Mouse (Mus musculus): ENCODE results near the gene Cpvl. TPM values are rescaled to one million over a fixed set of nuclear protein-coding genes. Genes with fewer than 3 reads are reported as not detected.
A peak's percentile ranks its signal among the peaks of the same experiment; 100 is the strongest.

Gene Cpvl
- total and polyA plus RNA-seq, 3 experiments = not detected

- TF ChIP-seq CTCF (IDR thresholded peaks at IDR 0.05) = peak; percentile 93
- 0 out of 2 replicates have a peak, but pooled peaks have one; percentile 65 for TF ChIP-seq EP300 (IDR thresholded peaks at IDR 0.05; ENCODE audit: insufficient read depth, low read depth, low read length)
- TF ChIP-seq POLR2A (IDR thresholded peaks at IDR 0.05; ENCODE audit: insufficient read depth, low read depth, low read length) = no peak
- no peak overlapping the region for H3K27ac ChIP-seq
- no peak overlapping the region for H3K9ac ChIP-seq (ENCODE audit: low read depth, low read length)
- no peaks in the 10 kb centered on the region for H3K27me3 ChIP-seq (ENCODE audit: control insufficient read depth, insufficient read depth, low read length)
- peak; percentile 76 to 84 for DNase-seq
- no peaks in the 10 kb centered on the region for H3K36me3 ChIP-seq (ENCODE audit: control insufficient read depth, insufficient read depth, low read length)
- no peaks in the 10 kb centered on the region for H3K4me1 ChIP-seq (ENCODE audit: control insufficient read depth, insufficient read depth, low read length)
- 15% methylated on average over 7 of the region's 7 CpGs for WGBS
- intact Hi-C loops (cut with DNase I) = loop anchor here (1.0 to 5.0 kb wide), 4 partner anchors 86 to 270 kb away; no protein-coding TSS in a partner anchor
- no peaks in the 10 kb centered on the region for H3K79me2 ChIP-seq (replicated peaks; ENCODE audit: control insufficient read depth, insufficient read depth, low read length)
- no peak overlapping the region for H3K4me3 ChIP-seq
Measured at GRCm38 (mm10) chr6:53958321-53958720, 20.1 kb downstream of the Cpvl start.

GRCm38 (mm10) chr6:53956513-53956912, 22.0 kb downstream of the Cpvl start:
- no peak overlapping the region for H3K4me3 ChIP-seq
- no peaks in the 10 kb centered on the region for H3K79me2 ChIP-seq (replicated peaks; ENCODE audit: control insufficient read depth, insufficient read depth, low read length)
- H3K36me3 ChIP-seq (ENCODE audit: control insufficient read depth, insufficient read depth, low read length) = no peaks in the 10 kb centered on the region
- intact Hi-C loops (cut with DNase I) = loop anchor here (5.0 kb wide), 2 partner anchors 84 to 159 kb away; no protein-coding TSS in a partner anchor
- H3K27me3 ChIP-seq (ENCODE audit: control insufficient read depth, insufficient read depth, low read length) = no peaks in the 10 kb centered on the region
- DNase-seq = no peak
- 50% methylated on average over 4 of the region's 4 CpGs for WGBS
- TF ChIP-seq POLR2A (IDR thresholded peaks at IDR 0.05; ENCODE audit: insufficient read depth, low read depth, low read length) (no peak), CTCF (IDR thresholded peaks at IDR 0.05) (no peak), EP300 (IDR thresholded peaks at IDR 0.05; ENCODE audit: insufficient read depth, low read depth, low read length) (no peak)
- H3K9ac ChIP-seq (ENCODE audit: low read depth, low read length) = no peak overlapping the region
- no peaks in the 10 kb centered on the region for H3K4me1 ChIP-seq (ENCODE audit: control insufficient read depth, insufficient read depth, low read length)
- H3K27ac ChIP-seq = no peak overlapping the region

- DNase-seq = no peak
- H3K4me3 ChIP-seq = no peak overlapping the region
- TF ChIP-seq EP300 (IDR thresholded peaks at IDR 0.05; ENCODE audit: insufficient read depth, low read depth, low read length) (no peak), POLR2A (IDR thresholded peaks at IDR 0.05; ENCODE audit: insufficient read depth, low read depth, low read length) (no peak), CTCF (IDR thresholded peaks at IDR 0.05) (no peak)
- no peaks in the 10 kb centered on the region for H3K4me1 ChIP-seq (ENCODE audit: control insufficient read depth, insufficient read depth, low read length)
- 73% methylated on average over 2 of the region's 2 CpGs for WGBS
- intact Hi-C loops (cut with DNase I) = loop anchor here (5.0 kb wide), 2 partner anchors 84 to 159 kb away; no protein-coding TSS in a partner anchor
- H3K79me2 ChIP-seq (replicated peaks; ENCODE audit: control insufficient read depth, insufficient read depth, low read length) = no peaks in the 10 kb centered on the region
- H3K27ac ChIP-seq = no peak overlapping the region
- H3K9ac ChIP-seq (ENCODE audit: low read depth, low read length) = no peak overlapping the region
- H3K36me3 ChIP-seq (ENCODE audit: control insufficient read depth, insufficient read depth, low read length) = no peaks in the 10 kb centered on the region
- H3K27me3 ChIP-seq (ENCODE audit: control insufficient read depth, insufficient read depth, low read length) = no peaks in the 10 kb centered on the region
Measured at GRCm38 (mm10) chr6:53955846-53956245, 22.6 kb downstream of the Cpvl start.

- Histone ChIP-seq H3K36me3 (ENCODE audit: control insufficient read depth, insufficient read depth, low read length) (no peaks in the 10 kb centered on the region), H3K4me1 (ENCODE audit: control insufficient read depth, insufficient read depth, low read length) (no peaks in the 10 kb centered on the region), H3K27me3 (ENCODE audit: control insufficient read depth, insufficient read depth, low read length) (no peaks in the 10 kb centered on the region), H3K9ac (ENCODE audit: low read depth, low read length) (no peak overlapping the region), H3K79me2 (replicated peaks; ENCODE audit: control insufficient read depth, insufficient read depth, low read length) (no peaks in the 10 kb centered on the region), H3K27ac (no peak overlapping the region), H3K4me3 (no peak overlapping the region)
- intact Hi-C loops (cut with DNase I) = loop anchor here (5.0 kb wide), 2 partner anchors 83 to 158 kb away; no protein-coding TSS in a partner anchor
- no peak for DNase-seq
- WGBS = 82% methylated on average over 6 of the region's 6 CpGs
- TF ChIP-seq POLR2A (IDR thresholded peaks at IDR 0.05; ENCODE audit: insufficient read depth, low read depth, low read length) (no peak), EP300 (IDR thresholded peaks at IDR 0.05; ENCODE audit: insufficient read depth, low read depth, low read length) (no peak), CTCF (IDR thresholded peaks at IDR 0.05) (no peak)
Measured at GRCm38 (mm10) chr6:53955271-53955670, 23.2 kb downstream of the Cpvl start.

GRCm38 (mm10) chr6:53954106-53954505, 24.4 kb downstream of the Cpvl start:
- H3K4me1 ChIP-seq (ENCODE audit: control insufficient read depth, insufficient read depth, low read length) = no peaks in the 10 kb centered on the region
- TF ChIP-seq POLR2A (IDR thresholded peaks at IDR 0.05; ENCODE audit: insufficient read depth, low read depth, low read length) = no peak
- TF ChIP-seq EP300 (IDR thresholded peaks at IDR 0.05; ENCODE audit: insufficient read depth, low read depth, low read length) = peak; percentile 47; the same call in 1 of the 2 replicates
- peak; percentile 92 for TF ChIP-seq CTCF (IDR thresholded peaks at IDR 0.05)
- intact Hi-C loops (cut with DNase I) = no loop called here
- H3K36me3 ChIP-seq (ENCODE audit: control insufficient read depth, insufficient read depth, low read length) = no peaks in the 10 kb centered on the region
- 28% methylated on average over 5 of the region's 5 CpGs for WGBS
- H3K4me3 ChIP-seq = no peak overlapping the region
- H3K27ac ChIP-seq = no peak overlapping the region
- no peak overlapping the region for H3K9ac ChIP-seq (ENCODE audit: low read depth, low read length)
- no peaks in the 10 kb centered on the region for H3K27me3 ChIP-seq (ENCODE audit: control insufficient read depth, insufficient read depth, low read length)
- no peaks in the 10 kb centered on the region for H3K79me2 ChIP-seq (replicated peaks; ENCODE audit: control insufficient read depth, insufficient read depth, low read length)
- peak; percentile 48 to 56 for DNase-seq

GRCm38 (mm10) chr6:53953348-53953747, 25.1 kb downstream of the Cpvl start:
- 75% methylated on average over 6 of the region's 6 CpGs for WGBS
- Histone ChIP-seq H3K4me1 (ENCODE audit: control insufficient read depth, insufficient read depth, low read length) (peaks cover 1% of the 10 kb centered on the region; the same call in 1 of the 2 replicates), H3K9ac (ENCODE audit: low read depth, low read length) (no peak overlapping the region), H3K79me2 (replicated peaks; ENCODE audit: control insufficient read depth, insufficient read depth, low read length) (no peaks in the 10 kb centered on the region), H3K4me3 (no peak overlapping the region), H3K36me3 (ENCODE audit: control insufficient read depth, insufficient read depth, low read length) (no peaks in the 10 kb centered on the region), H3K27me3 (ENCODE audit: control insufficient read depth, insufficient read depth, low read length) (no peaks in the 10 kb centered on the region), H3K27ac (no peak overlapping the region)
- intact Hi-C loops (cut with DNase I) = no loop called here
- TF ChIP-seq CTCF (IDR thresholded peaks at IDR 0.05) = no peak
- TF ChIP-seq POLR2A (IDR thresholded peaks at IDR 0.05; ENCODE audit: insufficient read depth, low read depth, low read length) = no peak
- TF ChIP-seq EP300 (IDR thresholded peaks at IDR 0.05; ENCODE audit: insufficient read depth, low read depth, low read length) = no peak
- DNase-seq = no peak
